Mouse (Mus musculus) heart, adult 2 months (tissue): ENCODE measurements around the gene St13.

Source experiments
- CTCF ChIP-seq: fragments of 200-600 bp; IDR thresholded peaks from 2 replicates; pipeline ENCODE4 v1.8.1; 2022; ENCODE audit warnings: antibody characterized with exemption, mild to moderate bottlenecking, moderate library complexity
- POLR2A ChIP-seq: fragments of 200-500 bp; IDR thresholded peaks from 2 replicates; pipeline ENCODE4 v1.6.1; 2011; ENCODE audit warnings: mild to moderate bottlenecking, low read depth, low read length, control low read depth; ENCODE audit not compliant: insufficient read depth

- TF ChIP-seq POLR2A (no peak), CTCF (no peak)
Observed at GRCm38 (mm10) chr15:81362501-81362900, 37.4 kb downstream of the St13 start.
